Mouse (Mus musculus) monocyte, adult 5-6 weeks (primary cell): ENCODE results near the gene Enpp5. TPM values are rescaled to one million over a fixed set of nuclear protein-coding genes. Genes with fewer than 3 reads are reported as not detected.

ENCODE experiments used
- ATAC-seq: fragments of 153-309, 156-312 bp; replicated peaks from 2 replicates; pipeline ENCODE4 v1.8.0; 2017; ENCODE audit warnings: mild to moderate bottlenecking; ENCODE audit not compliant: low TSS enrichment, insufficient number of reproducible peaks, severe bottlenecking, poor library complexity, low FRiP score
- total RNA-seq: library from RNA; stranded (forward); fragments of 200-1000, 200-491, 200-594 nt; gene quantifications from 3 replicates; pipeline ENCODE4 v1.2.3, GENCODE M21; 2017

Gene Enpp5
- total RNA-seq, 1 experiment from 2014 or later = 10.2 TPM

DNA sequence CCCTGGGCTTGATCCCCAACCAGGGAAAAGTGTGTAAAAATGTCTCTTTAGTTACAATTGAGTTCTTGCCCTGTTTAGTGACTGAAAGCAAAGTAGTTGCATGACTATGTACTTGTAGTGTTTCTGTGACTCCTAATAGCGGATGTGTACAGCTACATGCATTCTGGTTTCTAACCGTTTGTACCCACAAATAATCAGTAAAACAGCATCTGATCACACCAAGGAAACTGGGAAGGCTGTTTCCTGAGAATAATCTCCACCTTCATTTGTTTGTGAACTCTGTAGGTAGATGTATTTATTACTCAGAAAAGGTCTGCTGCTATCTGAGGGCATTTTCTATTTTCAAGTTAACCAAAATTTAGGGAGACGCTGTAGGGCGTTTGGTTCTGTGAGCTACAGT lies 4.5 kb downstream of the Enpp5 start:
- ATAC-seq = no peak

DNA sequence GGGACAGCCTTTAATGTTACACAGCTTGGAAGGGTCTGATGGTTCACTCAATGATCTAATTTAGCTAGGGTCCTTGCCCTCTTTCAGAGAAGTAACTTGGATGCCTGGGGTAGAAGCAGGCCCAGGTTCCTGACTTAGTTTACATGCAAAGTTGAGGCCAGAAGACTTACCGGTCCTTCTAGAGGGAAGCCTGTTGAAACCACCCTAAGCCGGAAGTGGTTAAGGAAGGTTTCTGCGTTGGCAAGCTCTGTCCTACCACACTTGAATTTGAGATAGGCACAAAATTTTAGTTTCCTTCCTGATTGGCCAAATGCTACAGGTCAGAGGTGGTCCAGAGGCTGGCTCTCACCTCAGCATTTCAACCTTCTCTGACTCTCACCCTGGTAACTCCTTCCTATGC lies 9.6 kb downstream of the Enpp5 start:
- no peak for ATAC-seq

DNA sequence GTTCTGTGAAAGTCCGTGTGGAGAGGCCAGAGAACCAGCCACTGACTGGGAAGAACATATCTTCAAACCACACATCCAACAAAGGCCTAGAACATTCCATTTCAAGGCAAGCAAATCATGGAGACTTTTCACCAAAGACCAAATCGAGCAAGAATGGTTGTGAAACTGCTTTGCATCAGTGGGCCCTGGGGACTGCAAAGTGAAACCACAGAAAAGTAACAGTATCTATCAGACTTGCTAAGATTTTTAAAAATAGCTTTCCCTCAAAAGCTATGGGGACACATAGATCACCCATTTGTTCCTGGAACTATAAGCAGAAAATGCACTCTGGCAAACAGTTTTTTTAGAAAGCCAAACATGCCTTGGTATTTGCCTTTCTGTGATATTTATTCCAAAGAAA lies 12.3 kb downstream of the Enpp5 start:
- ATAC-seq = no peak

- ATAC-seq = no peak
Measured at GRCm38 (mm10) chr17:44091512-44091911, 12.9 kb downstream of the Enpp5 start.

DNA sequence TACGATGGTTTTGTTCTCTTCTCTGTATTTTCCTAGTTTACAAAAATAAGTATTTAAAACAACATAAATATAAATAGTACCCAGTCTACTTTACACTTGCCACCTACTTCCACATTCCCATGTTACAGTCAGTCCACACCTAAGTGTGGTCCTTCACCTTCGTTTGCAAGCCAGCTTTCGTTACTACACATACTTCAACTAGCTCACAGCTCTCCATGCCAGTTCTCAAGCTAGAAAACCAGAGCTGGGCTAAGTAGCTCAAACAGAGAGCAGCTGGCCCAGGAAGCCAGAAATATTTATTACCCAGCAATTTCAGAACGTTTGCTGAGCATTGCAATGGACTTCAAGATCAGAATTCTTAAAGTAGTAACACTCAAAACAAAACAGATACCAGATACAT lies 21.9 kb downstream of the Enpp5 start:
- ATAC-seq = no peak

GRCm38 (mm10) chr17:44100906-44101305 lies 22.3 kb downstream of the Enpp5 start:
- 0 out of 2 replicates have a peak, but pooled peaks have one; percentile 4 for ATAC-seq

- no peak for ATAC-seq
Measured at GRCm38 (mm10) chr17:44101961-44102360, 23.3 kb downstream of the Enpp5 start.

DNA sequence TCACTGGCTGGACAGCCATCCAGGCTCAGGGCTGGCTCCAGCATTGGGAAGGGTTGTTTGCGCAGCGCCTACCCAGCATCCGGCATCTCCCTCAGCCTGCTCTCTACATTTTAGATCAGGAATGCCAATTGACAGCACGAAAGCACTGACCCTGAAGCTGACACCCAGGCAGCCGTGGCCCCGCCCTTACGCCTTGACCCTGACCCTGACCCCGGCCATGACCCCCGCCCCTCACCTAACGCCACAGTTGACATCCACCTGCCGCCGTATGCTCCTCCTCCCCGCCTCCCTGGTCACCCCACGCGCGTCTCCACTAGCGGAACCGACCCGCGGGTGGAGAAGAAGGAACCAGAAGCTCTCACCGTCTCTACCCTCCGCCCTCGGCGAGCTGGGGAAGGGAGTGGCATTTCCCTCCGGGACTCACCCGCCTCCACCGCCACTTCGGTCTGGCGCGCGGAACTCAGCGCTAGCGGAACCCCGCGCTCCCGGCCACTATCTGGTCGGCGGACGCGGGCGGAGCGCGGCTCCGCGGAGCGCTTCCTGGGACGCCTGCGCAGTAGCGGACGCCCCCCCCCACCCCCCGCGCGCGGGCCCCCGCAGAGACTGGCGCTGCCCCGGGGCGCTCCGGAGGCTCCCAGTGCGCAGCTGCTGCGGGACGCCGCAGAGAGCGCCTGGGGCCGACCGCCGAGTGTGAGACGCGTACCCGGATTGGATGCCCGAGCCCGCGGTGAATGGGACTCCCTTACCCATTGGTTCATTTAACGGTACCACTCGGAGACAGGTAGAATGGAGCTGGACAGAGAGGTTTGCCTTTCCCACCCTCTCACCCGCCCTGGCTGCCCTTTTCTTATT lies 26.9 kb downstream of the Enpp5 start, which contains the start of gene Enpp4:
Gene Enpp4 (minus strand): TSS at position 523 of the 852 bp plus-strand sequence.
- peak; percentile 85 for ATAC-seq

- ATAC-seq = no peak
Measured at GRCm38 (mm10) chr17:44108331-44108730, 29.7 kb downstream of the Enpp5 start.

DNA sequence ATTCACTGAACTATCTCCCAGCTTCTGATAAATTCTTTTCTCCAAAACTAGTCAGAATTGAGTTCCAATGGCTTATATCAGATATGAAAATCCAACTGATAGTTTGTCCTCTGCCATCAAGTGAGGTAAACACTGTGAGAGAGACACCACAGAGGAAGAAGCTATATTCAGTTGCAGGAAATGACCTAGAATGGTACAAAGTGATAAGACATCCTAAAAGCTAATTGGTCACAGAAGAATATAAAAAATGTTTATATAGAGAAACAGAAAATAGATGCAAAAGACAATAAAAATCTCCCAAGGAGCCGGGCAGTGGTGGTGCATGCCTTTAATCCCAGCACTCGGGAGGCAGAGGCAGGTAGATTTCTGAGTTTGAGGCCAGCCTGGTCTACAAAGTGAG lies 38.0 kb downstream of the Enpp5 start:
- no peak for ATAC-seq

DNA sequence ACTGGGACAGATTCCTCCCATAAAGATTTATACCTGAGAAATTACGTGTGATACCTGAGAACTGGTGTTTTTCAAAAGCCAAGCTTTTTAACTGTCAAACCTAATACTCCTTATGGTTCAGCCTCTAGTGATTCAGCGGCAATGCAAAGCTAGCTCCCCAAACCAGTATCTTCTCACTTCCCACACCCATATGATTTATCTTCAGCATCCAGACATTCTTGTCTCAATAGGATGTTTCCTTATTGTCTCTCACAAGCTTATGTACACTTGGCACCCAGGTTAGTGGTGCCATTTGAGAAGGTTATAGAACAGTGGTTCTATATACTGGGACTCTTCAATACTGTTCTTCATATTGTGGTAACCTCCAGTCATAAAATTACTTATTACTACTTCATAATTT lies 39.1 kb downstream of the Enpp5 start:
- ATAC-seq = no peak

DNA sequence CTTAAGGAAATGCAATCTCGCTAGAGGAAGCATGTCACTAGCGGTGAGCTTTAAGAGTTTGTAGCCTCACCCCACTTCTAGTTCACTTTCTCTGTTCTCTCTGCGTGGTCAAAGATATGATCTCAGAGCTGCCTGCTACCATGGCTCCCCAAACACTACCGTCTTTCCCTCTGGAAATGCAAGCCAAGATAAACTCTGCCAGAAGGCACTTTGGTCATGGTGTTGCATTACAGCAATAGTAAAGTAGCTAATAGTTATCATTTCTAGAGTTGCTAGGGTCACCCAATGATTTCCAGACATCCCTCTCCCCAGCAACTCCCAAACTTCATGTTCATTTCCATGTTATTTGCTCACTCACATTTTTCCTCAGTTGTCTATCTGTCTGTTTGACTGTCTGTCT lies 39.6 kb downstream of the Enpp5 start:
- no peak for ATAC-seq

GRCm38 (mm10) chr17:44121366-44122100 lies 42.9 kb downstream of the Enpp5 start:
- ATAC-seq = no peak

DNA sequence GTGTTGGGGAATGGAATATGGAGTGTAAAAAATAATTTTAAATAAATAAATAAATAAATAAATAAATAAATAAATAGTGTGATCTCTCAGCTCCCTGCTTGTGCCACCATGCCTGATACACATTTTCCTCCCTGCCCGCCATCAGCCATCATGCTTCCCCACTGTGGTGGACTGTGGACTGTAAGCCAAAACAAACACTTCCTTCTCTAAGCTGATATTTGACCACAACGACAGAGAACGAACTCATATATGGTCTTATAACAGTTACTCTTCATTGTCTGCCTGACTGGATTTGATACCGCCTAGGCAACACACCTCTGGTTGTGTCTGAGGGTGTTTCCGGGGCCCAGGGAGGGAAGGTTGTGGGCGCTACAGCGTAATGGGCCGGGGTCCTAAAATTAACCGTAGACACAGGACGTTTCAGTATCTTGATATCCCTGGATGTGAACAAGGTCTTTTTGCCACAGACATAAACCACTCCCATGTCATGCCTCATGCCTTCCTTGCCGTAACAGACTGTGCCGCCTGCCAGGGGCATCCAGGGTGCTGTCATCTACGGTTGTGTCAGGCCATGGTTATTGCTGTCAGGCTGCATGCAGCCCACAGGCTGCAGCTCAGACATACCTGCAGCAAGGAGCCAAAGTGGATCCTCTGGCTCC lies 50.6 kb downstream of the Enpp5 start:
- ATAC-seq = no peak

GRCm38 (mm10) chr17:44130429-44130828 lies 51.8 kb downstream of the Enpp5 start:
- ATAC-seq = peak; percentile 66

DNA sequence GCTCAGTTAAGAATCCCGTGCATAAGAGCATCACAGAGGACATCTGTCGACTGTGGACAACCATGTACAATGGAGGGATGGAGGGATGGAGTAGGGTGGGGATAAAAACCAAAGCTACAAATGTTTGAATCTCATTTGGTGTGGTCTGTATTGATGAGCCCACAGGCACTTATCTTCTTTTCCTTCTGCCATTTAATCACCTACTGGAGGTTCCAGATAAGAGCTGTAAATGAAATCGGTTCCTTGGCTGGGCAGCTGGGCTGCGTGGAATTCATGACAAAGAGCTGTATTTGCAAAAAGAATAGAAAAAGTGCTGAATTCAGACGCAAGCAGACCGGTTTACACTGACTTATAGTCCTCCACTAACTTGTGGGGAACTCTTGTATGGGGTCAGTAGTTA lies 55.5 kb downstream of the Enpp5 start:
- no peak for ATAC-seq

DNA sequence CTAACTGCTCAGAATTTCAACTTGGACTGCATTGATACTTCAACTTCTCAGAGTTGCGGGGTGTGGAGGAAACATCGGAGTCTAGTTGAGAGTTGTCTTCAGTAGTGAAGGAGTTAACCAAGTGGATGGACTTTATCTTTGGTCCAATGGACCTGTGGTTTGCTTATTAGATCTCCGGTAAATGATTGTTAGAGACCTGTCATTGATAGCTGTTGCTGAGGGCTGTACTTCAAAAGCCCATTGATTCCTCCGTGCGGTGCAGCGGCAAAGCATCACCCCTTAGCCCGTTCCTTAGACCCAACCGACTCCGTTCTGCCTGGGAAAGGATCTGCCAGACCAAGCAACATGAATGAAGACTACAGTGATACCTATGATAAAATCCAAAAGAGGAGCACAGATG lies 55.9 kb downstream of the Enpp5 start:
- ATAC-seq = no peak

GRCm38 (mm10) chr17:44136018-44136417 lies 57.4 kb downstream of the Enpp5 start:
- no peak for ATAC-seq
